Mouse (Mus musculus): ENCODE measurements around the gene Mrpl34.
"Not testable (repeated sequence)": the region's sequence is repeated elsewhere in the genome, so short reads cannot be mapped to it uniquely, and the experiment has no call there.

Mrpl34 gene

GRCm38 (mm10) chr8:71464513-71465500, at the start of gene Mrpl34:
Gene Mrpl34, plus strand, starts transcription at chr8:71464959.
- DNase-seq = peak; percentile 99

- no peak for DNase-seq
These were observed 42.6 kb upstream of the Mrpl34 start for GRCm38 (mm10) chr8:71422121-71422520.

- not testable (repeated sequence) for DNase-seq
These were observed 31.8 kb upstream of the Mrpl34 start for GRCm38 (mm10) chr8:71432935-71433334.

- no peak for DNase-seq
These were observed 27.7 kb upstream of the Mrpl34 start for GRCm38 (mm10) chr8:71437041-71437440.

GRCm38 (mm10) chr8:71441404-71441803, 23.4 kb upstream of the Mrpl34 start:
- peak; percentile 36 for DNase-seq

GRCm38 (mm10) chr8:71445096-71445495, 19.7 kb upstream of the Mrpl34 start:
- DNase-seq = no peak

- no peak for DNase-seq
These were observed 13.4 kb upstream of the Mrpl34 start for GRCm38 (mm10) chr8:71451337-71451736.

- no peak for DNase-seq
These were observed 13.0 kb upstream of the Mrpl34 start for GRCm38 (mm10) chr8:71451777-71452176.

- DNase-seq = no peak
These were observed 12.1 kb upstream of the Mrpl34 start for GRCm38 (mm10) chr8:71452669-71453068.

GRCm38 (mm10) chr8:71454668-71455067, 10.1 kb upstream of the Mrpl34 start:
- DNase-seq = no peak

GRCm38 (mm10) chr8:71456906-71457305, 7.9 kb upstream of the Mrpl34 start:
- peak; percentile 29 for DNase-seq

GRCm38 (mm10) chr8:71457659-71458270, 7.0 kb upstream of the Mrpl34 start:
- DNase-seq = no peak

- DNase-seq = no peak
These were observed 4.0 kb upstream of the Mrpl34 start for GRCm38 (mm10) chr8:71460716-71461115.

GRCm38 (mm10) chr8:71461152-71461840, 3.5 kb upstream of the Mrpl34 start:
- DNase-seq = peak; percentile 48

GRCm38 (mm10) chr8:71462191-71462590, 2.6 kb upstream of the Mrpl34 start:
- DNase-seq = peak; percentile 28

- DNase-seq = peak; percentile 75
These were observed 2.0 kb upstream of the Mrpl34 start for GRCm38 (mm10) chr8:71462786-71463185.

GRCm38 (mm10) chr8:71463188-71464033, 1.3 kb upstream of the Mrpl34 start, which contains the start of gene Abhd8:
Gene Abhd8, minus strand, starts transcription at chr8:71463655.
- DNase-seq = peak; percentile 99

GRCm38 (mm10) chr8:71465733-71466132, 974 bp downstream of the Mrpl34 start:
- peak; percentile 24 for DNase-seq

- peak; percentile 46 for DNase-seq
These were observed 1.4 kb downstream of the Mrpl34 start for GRCm38 (mm10) chr8:71466198-71466597.

- peak; percentile 14 for DNase-seq
These were observed 2.4 kb downstream of the Mrpl34 start for GRCm38 (mm10) chr8:71467201-71467600.

GRCm38 (mm10) chr8:71468001-71468400, 3.2 kb downstream of the Mrpl34 start:
- peak; percentile 15 for DNase-seq

- DNase-seq = peak; percentile 97
These were observed 4.2 kb downstream of the Mrpl34 start, which contains the start of gene Dda1 for GRCm38 (mm10) chr8:71468916-71469315. Gene Dda1, plus strand, starts transcription at chr8:71469199.
